Mouse (Mus musculus): ENCODE results near the gene Siah2. TPM values are rescaled to one million over a fixed set of nuclear protein-coding genes. Genes with fewer than 3 reads are reported as not detected.

Siah2 gene
- polyA plus RNA-seq, 1 experiment from 2014 or later = 10.7 TPM

DNA sequence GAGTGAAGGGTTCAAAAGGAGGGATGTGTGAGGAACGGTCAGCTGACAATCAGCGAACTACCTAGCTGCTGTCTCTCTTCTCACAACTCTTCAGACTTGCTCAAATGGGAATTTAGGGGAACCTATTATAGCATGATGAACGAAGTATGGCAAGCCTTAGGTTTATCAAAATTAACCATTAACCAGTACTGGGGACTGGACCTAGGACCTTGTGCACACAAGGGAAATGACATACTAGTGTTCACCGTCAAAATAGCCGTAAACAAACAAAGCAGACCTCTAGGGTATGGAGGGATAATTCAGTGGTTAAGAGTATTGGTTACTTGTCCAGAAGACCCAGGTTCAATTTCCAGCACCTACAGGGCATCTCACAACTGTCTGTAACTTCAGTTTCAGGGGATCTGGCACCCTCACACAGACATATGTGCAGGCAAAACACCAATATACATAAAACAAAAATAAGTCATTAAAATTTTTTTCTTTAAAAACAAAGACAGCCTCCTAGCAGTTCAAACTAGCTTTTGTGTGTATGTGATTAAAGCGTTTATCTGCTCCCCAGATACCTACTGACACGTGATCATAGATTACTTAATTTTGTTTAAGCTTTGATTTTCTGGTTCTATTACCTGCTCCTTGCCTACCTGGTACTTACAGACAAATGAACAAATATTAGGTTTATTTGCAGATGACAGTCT, 11.1 kb downstream of the Siah2 start:
- Histone ChIP-seq H3K4me1 (ENCODE audit: control insufficient read depth, insufficient read depth, low read length) (peaks cover 9% of the 10 kb centered on the region), H3K4me2 (ENCODE audit: low read length) (no peak overlapping the region), H3K27ac (ENCODE audit: low read length) (no peak overlapping the region), H3K4me3 (ENCODE audit: low read depth, low read length) (no peak overlapping the region), H3K9ac (ENCODE audit: low read depth, low read length) (no peak overlapping the region), H3K27me3 (ENCODE audit: control insufficient read depth, insufficient read depth, low read depth, low read length) (no peaks in the 10 kb centered on the region), H3K36me3 (ENCODE audit: control insufficient read depth, insufficient read depth, low read length) (no peaks in the 10 kb centered on the region), H3K9me3 (replicated peaks; ENCODE audit: control insufficient read depth, low read length, poor library complexity, severe bottlenecking) (no peaks in the 10 kb centered on the region)
- ATAC-seq = no peak
- 89% methylated on average over 7 of the region's 7 CpGs for WGBS

DNA sequence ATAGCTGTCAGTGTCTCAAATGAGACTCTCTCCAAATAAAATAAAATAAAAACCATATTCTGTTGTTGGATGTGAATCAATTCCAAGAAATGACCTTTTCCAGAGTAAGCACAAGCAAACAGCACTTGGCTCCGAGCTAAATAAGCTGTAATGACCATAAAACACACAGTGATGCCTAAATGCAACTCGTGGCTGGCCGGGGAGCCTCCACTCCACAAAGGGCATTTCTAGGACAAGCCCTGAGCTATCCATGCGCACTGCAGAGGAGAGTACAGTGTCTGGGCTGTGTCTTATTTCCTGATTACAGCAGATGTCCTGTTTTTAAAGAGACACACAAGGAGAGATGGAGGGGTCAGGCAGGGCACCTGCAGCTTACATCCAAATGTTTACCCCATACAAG, 12.2 kb downstream of the Siah2 start:
- Histone ChIP-seq H3K4me3 (ENCODE audit: low read depth, low read length) (no peak overlapping the region), H3K27me3 (ENCODE audit: control insufficient read depth, insufficient read depth, low read depth, low read length) (no peaks in the 10 kb centered on the region), H3K9ac (ENCODE audit: low read depth, low read length) (peak overlapping the region; percentile 17; the same call in 1 of the 2 replicates), H3K4me1 (ENCODE audit: control insufficient read depth, insufficient read depth, low read length) (peaks cover 9% of the 10 kb centered on the region), H3K36me3 (ENCODE audit: control insufficient read depth, insufficient read depth, low read length) (peaks cover 5% of the 10 kb centered on the region; the same call in 1 of the 2 replicates), H3K9me3 (replicated peaks; ENCODE audit: control insufficient read depth, low read length, poor library complexity, severe bottlenecking) (no peaks in the 10 kb centered on the region), H3K27ac (ENCODE audit: low read length) (no peak overlapping the region), H3K4me2 (ENCODE audit: low read length) (no peak overlapping the region)
- no peak for ATAC-seq
- WGBS = 61% methylated on average over 4 of the region's 4 CpGs

DNA sequence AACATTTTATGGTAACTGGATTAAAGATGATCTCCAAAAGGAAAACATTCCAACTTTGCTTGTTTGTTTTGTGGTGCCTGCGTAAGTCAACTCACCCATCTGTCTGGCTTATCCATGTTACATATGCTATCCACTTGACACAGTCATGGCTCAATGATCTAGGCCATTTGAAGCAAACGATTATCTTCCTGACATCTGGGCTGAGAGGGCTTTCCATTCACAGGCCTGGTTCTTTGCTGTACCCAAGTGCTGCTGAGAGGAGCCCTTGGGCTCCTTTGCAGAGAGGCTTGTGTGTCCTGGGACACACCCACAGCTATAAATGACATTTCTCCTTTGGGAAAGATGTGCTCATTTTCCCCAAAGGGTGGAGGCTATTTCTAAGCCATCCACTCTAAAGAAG, 13.3 kb downstream of the Siah2 start:
- 43% methylated on average over 2 of the region's 2 CpGs for WGBS
- Histone ChIP-seq H3K9ac (ENCODE audit: low read depth, low read length) (no peak overlapping the region), H3K4me1 (ENCODE audit: control insufficient read depth, insufficient read depth, low read length) (peaks cover 9% of the 10 kb centered on the region), H3K36me3 (ENCODE audit: control insufficient read depth, insufficient read depth, low read length) (peaks cover 6% of the 10 kb centered on the region; the same call in 1 of the 2 replicates), H3K4me3 (ENCODE audit: low read depth, low read length) (no peak overlapping the region), H3K27me3 (ENCODE audit: control insufficient read depth, insufficient read depth, low read depth, low read length) (no peaks in the 10 kb centered on the region), H3K27ac (ENCODE audit: low read length) (no peak overlapping the region), H3K4me2 (ENCODE audit: low read length) (no peak overlapping the region), H3K9me3 (replicated peaks; ENCODE audit: control insufficient read depth, low read length, poor library complexity, severe bottlenecking) (no peaks in the 10 kb centered on the region)
- no peak for ATAC-seq

DNA sequence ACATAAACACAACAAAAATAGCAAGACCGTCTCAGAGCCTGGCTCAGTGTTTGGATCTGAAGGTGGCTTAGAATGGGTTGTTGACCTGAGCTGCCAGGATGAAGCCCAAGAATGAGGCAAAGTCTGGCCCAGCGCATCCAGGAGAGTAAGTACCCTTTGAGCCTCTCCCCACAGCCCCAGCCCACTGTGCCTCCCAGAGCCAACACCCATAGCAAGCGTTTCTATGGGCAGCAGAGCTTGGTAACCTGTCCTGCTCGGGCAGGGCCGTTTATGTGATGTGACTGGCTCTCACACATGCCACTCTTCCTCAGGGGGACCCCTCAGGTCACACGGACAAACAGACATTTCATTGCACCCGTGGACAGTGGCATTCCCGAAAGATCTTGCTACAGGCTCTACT, 13.8 kb downstream of the Siah2 start:
- no peak for ATAC-seq
- Histone ChIP-seq H3K27ac (ENCODE audit: low read length) (no peak overlapping the region), H3K4me2 (ENCODE audit: low read length) (no peak overlapping the region), H3K9ac (ENCODE audit: low read depth, low read length) (no peak overlapping the region), H3K36me3 (ENCODE audit: control insufficient read depth, insufficient read depth, low read length) (peaks cover 6% of the 10 kb centered on the region; the same call in 1 of the 2 replicates), H3K9me3 (replicated peaks; ENCODE audit: control insufficient read depth, low read length, poor library complexity, severe bottlenecking) (no peaks in the 10 kb centered on the region), H3K4me3 (ENCODE audit: low read depth, low read length) (no peak overlapping the region), H3K27me3 (ENCODE audit: control insufficient read depth, insufficient read depth, low read depth, low read length) (no peaks in the 10 kb centered on the region), H3K4me1 (ENCODE audit: control insufficient read depth, insufficient read depth, low read length) (peaks cover 9% of the 10 kb centered on the region)
- WGBS = 68% methylated on average over 8 of the region's 8 CpGs

DNA sequence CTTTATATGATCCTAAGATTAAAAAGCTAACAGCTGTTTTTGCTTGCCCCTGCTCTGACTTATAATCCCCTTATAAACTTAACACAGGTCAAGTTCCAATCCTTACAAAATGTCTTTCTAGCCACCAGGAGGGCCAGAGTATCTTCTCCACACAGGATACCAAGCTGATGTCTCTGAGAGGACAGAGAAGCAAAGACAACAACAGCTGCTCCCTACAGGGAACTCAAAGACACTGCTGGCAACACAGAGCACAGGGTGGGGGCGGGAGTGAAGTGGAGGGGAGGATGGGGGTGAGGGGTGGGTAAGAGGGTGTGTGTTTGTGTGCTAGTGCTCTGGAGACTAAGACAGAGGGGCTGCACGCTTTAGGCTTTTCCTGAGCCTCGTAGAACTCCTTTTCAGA, 14.6 kb downstream of the Siah2 start:
- no peak overlapping the region for H3K9ac ChIP-seq (ENCODE audit: low read depth, low read length)
- no peak for ATAC-seq
- 62% methylated on average over 3 of the region's 3 CpGs for WGBS
- H3K4me3 ChIP-seq (ENCODE audit: low read depth, low read length) = no peak overlapping the region
- peaks cover 9% of the 10 kb centered on the region for H3K4me1 ChIP-seq (ENCODE audit: control insufficient read depth, insufficient read depth, low read length)
- H3K36me3 ChIP-seq (ENCODE audit: control insufficient read depth, insufficient read depth, low read length) = peaks cover 6% of the 10 kb centered on the region; the same call in 1 of the 2 replicates
- no peak overlapping the region for H3K4me2 ChIP-seq (ENCODE audit: low read length)
- H3K9me3 ChIP-seq (replicated peaks; ENCODE audit: control insufficient read depth, low read length, poor library complexity, severe bottlenecking) = no peaks in the 10 kb centered on the region
- no peaks in the 10 kb centered on the region for H3K27me3 ChIP-seq (ENCODE audit: control insufficient read depth, insufficient read depth, low read depth, low read length)
- no peak overlapping the region for H3K27ac ChIP-seq (ENCODE audit: low read length)

DNA sequence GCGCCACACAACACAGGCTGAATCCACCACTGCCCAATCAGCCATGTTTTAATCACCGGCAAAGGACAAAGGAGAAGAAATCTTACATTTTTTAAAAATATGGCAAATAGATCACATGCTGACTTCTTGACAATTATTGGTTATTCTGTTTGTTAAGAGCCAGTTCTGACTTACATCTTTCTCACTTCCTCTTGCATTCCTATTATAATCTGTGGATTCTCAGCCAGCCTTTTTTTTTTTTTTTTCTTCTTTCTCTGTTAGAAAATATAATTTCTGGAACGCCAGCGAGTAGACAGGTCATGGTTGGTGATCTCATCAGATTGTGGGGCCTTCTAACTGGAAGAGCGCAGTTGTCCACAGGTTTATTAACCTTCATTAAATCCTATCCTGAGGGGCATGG, 18.9 kb downstream of the Siah2 start:
- no peak overlapping the region for H3K9ac ChIP-seq (ENCODE audit: low read depth, low read length)
- 83% methylated on average over 5 of the region's 5 CpGs for WGBS
- no peaks in the 10 kb centered on the region for H3K9me3 ChIP-seq (replicated peaks; ENCODE audit: control insufficient read depth, low read length, poor library complexity, severe bottlenecking)
- no peak overlapping the region for H3K4me3 ChIP-seq (ENCODE audit: low read depth, low read length)
- peaks cover 6% of the 10 kb centered on the region; the same call in 1 of the 2 replicates for H3K36me3 ChIP-seq (ENCODE audit: control insufficient read depth, insufficient read depth, low read length)
- no peaks in the 10 kb centered on the region for H3K27me3 ChIP-seq (ENCODE audit: control insufficient read depth, insufficient read depth, low read depth, low read length)
- H3K4me2 ChIP-seq (ENCODE audit: low read length) = no peak overlapping the region
- H3K4me1 ChIP-seq (ENCODE audit: control insufficient read depth, insufficient read depth, low read length) = no peaks in the 10 kb centered on the region
- ATAC-seq = no peak
- no peak overlapping the region for H3K27ac ChIP-seq (ENCODE audit: low read length)

DNA sequence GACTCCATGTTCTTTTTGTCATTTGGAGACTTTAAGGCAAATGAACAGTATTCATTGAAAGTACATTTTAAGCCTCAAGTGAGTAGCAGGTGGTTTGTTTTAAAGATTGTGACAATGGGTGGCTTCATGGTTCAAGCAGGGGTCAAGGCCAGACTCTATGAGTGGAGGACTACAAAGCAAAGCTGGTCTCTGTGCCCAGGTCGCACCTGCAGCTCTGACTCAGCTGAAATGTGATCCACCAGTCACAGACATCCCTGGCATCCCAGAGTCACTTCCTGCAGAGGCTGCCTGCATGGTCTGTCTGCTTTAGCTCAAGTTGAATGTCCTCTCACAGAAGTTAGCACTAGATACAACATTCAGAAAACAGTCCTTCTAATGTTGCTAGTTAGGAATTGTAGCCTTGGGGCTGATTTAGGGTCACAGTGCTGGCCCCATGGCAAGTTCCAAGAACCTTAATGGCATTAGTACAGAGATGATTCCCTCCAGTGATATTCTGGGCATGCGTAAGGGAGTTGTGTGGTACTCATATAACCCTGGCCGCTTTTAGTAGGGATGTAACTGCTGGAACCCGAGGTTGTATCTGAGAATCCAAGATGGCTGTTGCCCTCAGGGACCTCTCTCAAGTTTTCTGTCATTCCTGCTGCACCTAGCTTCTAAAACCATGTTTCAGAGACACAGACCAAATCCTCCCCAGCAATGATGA, 19.6 kb downstream of the Siah2 start:
- WGBS = 81% methylated on average over 4 of the region's 4 CpGs
- no peaks in the 10 kb centered on the region for H3K27me3 ChIP-seq (ENCODE audit: control insufficient read depth, insufficient read depth, low read depth, low read length)
- H3K4me1 ChIP-seq (ENCODE audit: control insufficient read depth, insufficient read depth, low read length) = no peaks in the 10 kb centered on the region
- no peak overlapping the region for H3K27ac ChIP-seq (ENCODE audit: low read length)
- H3K9me3 ChIP-seq (replicated peaks; ENCODE audit: control insufficient read depth, low read length, poor library complexity, severe bottlenecking) = no peaks in the 10 kb centered on the region
- no peak overlapping the region for H3K4me3 ChIP-seq (ENCODE audit: low read depth, low read length)
- ATAC-seq = no peak
- peaks cover 6% of the 10 kb centered on the region; the same call in 1 of the 2 replicates for H3K36me3 ChIP-seq (ENCODE audit: control insufficient read depth, insufficient read depth, low read length)
- no peak overlapping the region for H3K9ac ChIP-seq (ENCODE audit: low read depth, low read length)
- H3K4me2 ChIP-seq (ENCODE audit: low read length) = no peak overlapping the region

DNA sequence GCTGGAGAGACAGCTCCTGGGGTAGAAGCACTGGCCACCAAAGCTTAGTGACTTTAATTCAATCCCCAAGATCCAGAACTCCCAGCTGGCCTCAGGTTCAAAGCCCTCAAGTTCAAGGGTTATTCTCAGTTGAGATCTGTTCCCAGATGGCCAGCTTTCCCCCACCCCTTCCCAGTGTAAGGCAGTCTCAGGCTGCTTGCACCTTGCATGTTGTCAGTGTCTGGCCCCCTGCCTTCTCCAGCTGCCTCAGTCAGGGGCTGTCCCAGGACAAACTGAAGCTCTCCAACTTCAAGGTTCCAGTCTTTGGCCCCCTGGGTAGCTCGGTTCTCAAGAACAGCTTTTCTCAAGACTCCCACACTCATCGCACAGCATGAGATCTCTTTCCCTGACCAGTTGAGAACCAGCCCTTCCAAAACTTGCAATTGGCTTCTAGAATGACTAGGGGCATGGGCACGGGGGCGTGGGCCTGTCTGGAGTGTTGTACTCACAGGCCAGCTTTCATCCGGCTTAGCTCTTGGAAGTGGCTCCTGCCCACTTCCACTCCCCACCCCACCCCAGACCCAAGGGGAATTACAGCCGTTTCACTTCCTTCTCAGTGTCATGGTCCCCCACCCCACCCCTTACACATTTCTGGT, 20.5 kb downstream of the Siah2 start:
- no peaks in the 10 kb centered on the region for H3K27me3 ChIP-seq (ENCODE audit: control insufficient read depth, insufficient read depth, low read depth, low read length)
- no peaks in the 10 kb centered on the region for H3K4me1 ChIP-seq (ENCODE audit: control insufficient read depth, insufficient read depth, low read length)
- no peak overlapping the region for H3K4me2 ChIP-seq (ENCODE audit: low read length)
- no peak overlapping the region for H3K4me3 ChIP-seq (ENCODE audit: low read depth, low read length)
- H3K9me3 ChIP-seq (replicated peaks; ENCODE audit: control insufficient read depth, low read length, poor library complexity, severe bottlenecking) = no peaks in the 10 kb centered on the region
- no peak overlapping the region for H3K9ac ChIP-seq (ENCODE audit: low read depth, low read length)
- peaks cover 6% of the 10 kb centered on the region; the same call in 1 of the 2 replicates for H3K36me3 ChIP-seq (ENCODE audit: control insufficient read depth, insufficient read depth, low read length)
- ATAC-seq = no peak
- 71% methylated on average over 6 of the region's 6 CpGs for WGBS
- no peak overlapping the region for H3K27ac ChIP-seq (ENCODE audit: low read length)

DNA sequence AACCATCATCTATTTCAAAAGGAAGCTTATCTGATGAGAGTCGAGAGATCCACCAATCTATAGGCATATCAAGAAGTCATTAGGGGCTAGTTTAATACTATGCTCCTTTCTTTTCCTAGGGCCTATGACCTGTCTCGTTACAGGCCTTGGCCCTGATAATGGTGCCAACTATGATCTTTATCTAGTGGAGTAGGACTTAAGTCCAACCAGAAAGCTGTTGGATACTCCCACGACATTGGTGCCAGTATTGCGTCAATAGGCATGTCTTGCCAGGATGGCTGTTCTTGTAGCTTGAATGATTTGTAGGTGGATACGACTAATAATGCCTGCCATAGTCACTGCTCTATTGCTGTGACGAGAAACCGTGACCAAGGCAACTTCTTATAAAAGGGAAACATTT, 28.2 kb downstream of the Siah2 start:
- Histone ChIP-seq H3K36me3 (ENCODE audit: control insufficient read depth, insufficient read depth, low read length) (no peaks in the 10 kb centered on the region), H3K4me1 (ENCODE audit: control insufficient read depth, insufficient read depth, low read length) (no peaks in the 10 kb centered on the region), H3K4me2 (ENCODE audit: low read length) (no peak overlapping the region), H3K27me3 (ENCODE audit: control insufficient read depth, insufficient read depth, low read depth, low read length) (no peaks in the 10 kb centered on the region), H3K9me3 (replicated peaks; ENCODE audit: control insufficient read depth, low read length, poor library complexity, severe bottlenecking) (peaks cover 9% of the 10 kb centered on the region; the same call in 1 of the 2 replicates), H3K27ac (ENCODE audit: low read length) (no peak overlapping the region), H3K4me3 (ENCODE audit: low read depth, low read length) (no peak overlapping the region), H3K9ac (ENCODE audit: low read depth, low read length) (no peak overlapping the region)
- 89% methylated on average over 7 of the region's 7 CpGs for WGBS
- no peak for ATAC-seq

Measured in midbrain, embryonic 16.5 days (tissue).